Mouse (Mus musculus): Measurements from ENCODE around the gene Nsl1. TPM values are rescaled to one million over a fixed set of nuclear protein-coding genes. Genes with fewer than 3 reads are reported as not detected.

Nsl1 gene
- polyA plus RNA-seq, 1 experiment from 2014 or later: 1.5 TPM

GRCm38 (mm10) chr1:191131692-191132091, 68.9 kb downstream of the Nsl1 start:
- no peak for ATAC-seq
- no peak overlapping the region for H3K9ac ChIP-seq (replicated peaks; ENCODE audit: low read depth)
- no peak for TF ChIP-seq CTCF (IDR thresholded peaks at IDR 0.05)
- no peak for TF ChIP-seq EP300 (IDR thresholded peaks at IDR 0.05)
- no peak for DNase-seq (ENCODE audit: low spot score)
- H3K4me3 ChIP-seq (ENCODE audit: low read depth, low read length): no peak overlapping the region
- WGBS: 84% methylated on average over 2 of the region's 2 CpGs
- no peaks in the 10 kb centered on the region for H3K4me1 ChIP-seq (ENCODE audit: insufficient read depth, low read depth, low read length)
- no peaks in the 10 kb centered on the region for H3K9me3 ChIP-seq (ENCODE audit: low read length)
- no peak overlapping the region for H3K27ac ChIP-seq (ENCODE audit: low read length)
- H3K4me2 ChIP-seq (replicated peaks; ENCODE audit: low read depth, low read length): no peak overlapping the region
- no peaks in the 10 kb centered on the region for H3K27me3 ChIP-seq (replicated peaks; ENCODE audit: insufficient read depth, low read length)
- H3K36me3 ChIP-seq (ENCODE audit: insufficient read depth, low read length): no peaks in the 10 kb centered on the region

GRCm38 (mm10) chr1:191132240-191132639, 69.4 kb downstream of the Nsl1 start:
- H3K36me3 ChIP-seq (ENCODE audit: insufficient read depth, low read length): no peaks in the 10 kb centered on the region
- TF ChIP-seq EP300 (IDR thresholded peaks at IDR 0.05): no peak
- TF ChIP-seq CTCF (IDR thresholded peaks at IDR 0.05): no peak
- no peak overlapping the region for H3K27ac ChIP-seq (ENCODE audit: low read length)
- ATAC-seq (no peak), DNase-seq (ENCODE audit: low spot score) (no peak)
- H3K4me2 ChIP-seq (replicated peaks; ENCODE audit: low read depth, low read length): no peak overlapping the region
- WGBS: 65% methylated on average over 5 of the region's 5 CpGs
- no peak overlapping the region for H3K4me3 ChIP-seq (ENCODE audit: low read depth, low read length)
- H3K4me1 ChIP-seq (ENCODE audit: insufficient read depth, low read depth, low read length): no peaks in the 10 kb centered on the region
- no peak overlapping the region for H3K9ac ChIP-seq (replicated peaks; ENCODE audit: low read depth)
- H3K27me3 ChIP-seq (replicated peaks; ENCODE audit: insufficient read depth, low read length): no peaks in the 10 kb centered on the region
- no peaks in the 10 kb centered on the region for H3K9me3 ChIP-seq (ENCODE audit: low read length)

GRCm38 (mm10) chr1:191132934-191133333, 70.1 kb downstream of the Nsl1 start:
- WGBS: 44% methylated on average over 5 of the region's 5 CpGs
- Histone ChIP-seq H3K9me3 (ENCODE audit: low read length) (no peaks in the 10 kb centered on the region), H3K27me3 (replicated peaks; ENCODE audit: insufficient read depth, low read length) (no peaks in the 10 kb centered on the region), H3K27ac (ENCODE audit: low read length) (no peak overlapping the region), H3K4me3 (ENCODE audit: low read depth, low read length) (no peak overlapping the region), H3K4me1 (ENCODE audit: insufficient read depth, low read depth, low read length) (no peaks in the 10 kb centered on the region), H3K36me3 (ENCODE audit: insufficient read depth, low read length) (no peaks in the 10 kb centered on the region), H3K4me2 (replicated peaks; ENCODE audit: low read depth, low read length) (no peak overlapping the region), H3K9ac (replicated peaks; ENCODE audit: low read depth) (no peak overlapping the region)
- peak; percentile 19 for DNase-seq (ENCODE audit: low spot score)
- ATAC-seq: peak; percentile 57
- no peak for TF ChIP-seq EP300 (IDR thresholded peaks at IDR 0.05)
- TF ChIP-seq CTCF (IDR thresholded peaks at IDR 0.05): 0 out of 2 replicates have a peak, but pooled peaks have one; percentile 10

GRCm38 (mm10) chr1:191135406-191135805, 72.6 kb downstream of the Nsl1 start:
- H3K9ac ChIP-seq (replicated peaks; ENCODE audit: low read depth): no peak overlapping the region
- no peaks in the 10 kb centered on the region for H3K36me3 ChIP-seq (ENCODE audit: insufficient read depth, low read length)
- H3K4me2 ChIP-seq (replicated peaks; ENCODE audit: low read depth, low read length): no peak overlapping the region
- no peaks in the 10 kb centered on the region for H3K27me3 ChIP-seq (replicated peaks; ENCODE audit: insufficient read depth, low read length)
- ATAC-seq (no peak), DNase-seq (ENCODE audit: low spot score) (no peak)
- WGBS: 58% methylated on average over 4 of the region's 4 CpGs
- no peak for TF ChIP-seq EP300 (IDR thresholded peaks at IDR 0.05)
- TF ChIP-seq CTCF (IDR thresholded peaks at IDR 0.05): no peak
- H3K9me3 ChIP-seq (ENCODE audit: low read length): no peaks in the 10 kb centered on the region
- no peaks in the 10 kb centered on the region for H3K4me1 ChIP-seq (ENCODE audit: insufficient read depth, low read depth, low read length)
- H3K27ac ChIP-seq (ENCODE audit: low read length): no peak overlapping the region
- H3K4me3 ChIP-seq (ENCODE audit: low read depth, low read length): no peak overlapping the region

Other genes starting within 250 kb of the Nsl1 start
- 8.5 and 9.7 TPM in 2 replicates for gene Rps6kc1, start 151.2 kb upstream of the Nsl1 start, polyA plus RNA-seq (2015; fragmentation: Nextera tagmentation; extraction: Ambion mirVana)
- gene Angel2, start 137.9 kb upstream of the Nsl1 start, polyA plus RNA-seq (2015; fragmentation: Nextera tagmentation; extraction: Ambion mirVana): 37.7 and 40.4 TPM in 2 replicates
- 4.2 and 4.3 TPM in 2 replicates for gene Vash2, start 83.7 kb upstream of the Nsl1 start, polyA plus RNA-seq (2015; fragmentation: Nextera tagmentation; extraction: Ambion mirVana)
- 7.8 and 7.9 TPM in 2 replicates for gene Flvcr1, start 36.9 kb upstream of the Nsl1 start, polyA plus RNA-seq (2015; fragmentation: Nextera tagmentation; extraction: Ambion mirVana)
- gene Spata45, start 26.4 kb upstream of the Nsl1 start, polyA plus RNA-seq (2015; fragmentation: Nextera tagmentation; extraction: Ambion mirVana): not detected in 2 replicates
- gene Tatdn3, start 80 bp upstream of the Nsl1 start, polyA plus RNA-seq (2015; fragmentation: Nextera tagmentation; extraction: Ambion mirVana): 10.5 and 11.9 TPM in 2 replicates
- 2.0 and 2.6 TPM in 2 replicates for gene Batf3, start 34.8 kb downstream of the Nsl1 start, polyA plus RNA-seq (2015; fragmentation: Nextera tagmentation; extraction: Ambion mirVana)
- gene Fam71a, start 101.8 kb downstream of the Nsl1 start, polyA plus RNA-seq (2015; fragmentation: Nextera tagmentation; extraction: Ambion mirVana): not detected in 2 replicates
- gene Atf3, start 155.0 kb downstream of the Nsl1 start, polyA plus RNA-seq (2015; fragmentation: Nextera tagmentation; extraction: Ambion mirVana): 8.2 and 8.3 TPM in 2 replicates

Data from lung, postnatal 0 days (tissue).